Mouse (Mus musculus): ENCODE results near the gene Ttc30b. TPM values are rescaled to one million over a fixed set of nuclear protein-coding genes. Genes with fewer than 3 reads are reported as not detected.

Ttc30b gene
- polyA plus RNA-seq, 1 experiment, result 5.5 TPM

DNA sequence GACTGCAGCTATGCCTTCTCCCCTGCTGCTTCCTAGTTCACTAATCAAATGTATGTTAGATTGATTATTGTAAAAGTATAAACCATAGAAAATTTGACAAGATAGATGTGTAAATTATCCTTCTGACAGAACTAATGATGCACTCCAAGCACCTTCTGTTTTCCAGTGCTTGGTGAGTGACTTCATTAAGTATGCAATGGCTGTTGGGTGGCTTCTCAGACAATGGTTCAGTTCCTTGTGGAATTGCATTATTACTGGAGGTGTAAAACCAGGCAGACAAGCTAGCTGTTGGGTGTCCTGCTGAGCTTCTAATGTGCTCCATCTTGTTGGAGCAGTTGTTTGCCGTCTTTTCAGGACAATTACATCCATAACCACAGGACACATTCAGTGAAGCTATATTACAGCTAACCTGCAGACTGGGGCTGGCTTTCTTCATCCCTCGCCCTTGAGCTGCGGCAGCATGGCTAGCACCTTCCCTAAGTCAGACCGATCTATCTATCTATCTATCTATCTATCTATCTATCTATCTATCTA, 14.5 kb downstream of the Ttc30b start:
- peaks cover 9% of the 10 kb centered on the region for H3K4me1 ChIP-seq (ENCODE audit: control insufficient read depth, insufficient read depth, low read length)
- TF ChIP-seq CTCF (IDR thresholded peaks at IDR 0.05; ENCODE audit: low read depth, low read length) (no peak), POLR2A (IDR thresholded peaks at IDR 0.05; ENCODE audit: borderline replicate concordance, low read depth, low read length) (no peak)
- no peak overlapping the region for H3K4me3 ChIP-seq (ENCODE audit: insufficient read depth, low read length)
- no peak overlapping the region for H3K27ac ChIP-seq (ENCODE audit: insufficient read depth, low read depth, low read length)

DNA sequence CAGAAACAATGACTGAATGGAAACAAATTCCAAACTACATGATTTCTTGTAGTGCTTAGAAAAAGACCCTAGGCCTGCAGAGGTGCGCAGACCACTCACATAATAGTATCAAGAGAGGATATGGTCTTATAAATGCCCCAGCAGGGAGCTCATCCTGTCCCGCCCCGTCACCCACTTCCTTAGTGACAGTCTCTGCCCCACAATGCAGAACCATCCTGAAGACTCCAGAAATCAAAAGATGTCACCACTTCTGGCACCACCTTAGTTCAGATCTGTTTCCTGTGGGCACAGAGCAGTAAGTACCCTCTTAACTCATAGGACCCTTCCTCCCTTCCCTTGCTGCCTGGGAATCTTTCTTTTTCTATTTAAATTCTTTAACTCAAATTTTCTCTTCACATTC, 23.3 kb downstream of the Ttc30b start:
- no peaks in the 10 kb centered on the region for H3K4me1 ChIP-seq (ENCODE audit: control insufficient read depth, insufficient read depth, low read length)
- TF ChIP-seq POLR2A (IDR thresholded peaks at IDR 0.05; ENCODE audit: borderline replicate concordance, low read depth, low read length) (no peak), CTCF (IDR thresholded peaks at IDR 0.05; ENCODE audit: low read depth, low read length) (no peak)
- H3K4me3 ChIP-seq (ENCODE audit: insufficient read depth, low read length), result no peak overlapping the region
- no peak overlapping the region for H3K27ac ChIP-seq (ENCODE audit: insufficient read depth, low read depth, low read length)

DNA sequence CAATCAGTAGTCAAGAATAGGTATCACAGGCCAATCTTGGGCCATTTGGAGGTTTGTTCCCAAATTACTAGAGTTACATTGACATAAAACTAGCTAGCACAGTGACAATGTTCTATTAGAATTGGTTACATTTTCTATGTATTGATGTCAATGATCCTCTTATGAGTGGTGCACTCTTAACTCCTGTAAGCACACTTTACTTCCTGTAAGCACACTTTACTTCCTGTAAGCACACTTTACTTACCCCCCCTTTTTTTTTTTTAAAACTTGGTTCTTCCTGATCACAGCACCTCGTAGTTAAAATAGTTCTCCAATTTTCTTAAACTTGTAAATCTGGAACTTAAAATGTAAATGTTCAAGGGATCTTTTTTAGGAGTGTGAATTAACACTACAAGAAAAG, 31.2 kb downstream of the Ttc30b start:
- H3K27ac ChIP-seq (ENCODE audit: insufficient read depth, low read depth, low read length), result no peak overlapping the region
- peaks cover 2% of the 10 kb centered on the region; the same call in 1 of the 2 replicates for H3K4me1 ChIP-seq (ENCODE audit: control insufficient read depth, insufficient read depth, low read length)
- no peak overlapping the region for H3K4me3 ChIP-seq (ENCODE audit: insufficient read depth, low read length)
- TF ChIP-seq POLR2A (IDR thresholded peaks at IDR 0.05; ENCODE audit: borderline replicate concordance, low read depth, low read length) (no peak), CTCF (IDR thresholded peaks at IDR 0.05; ENCODE audit: low read depth, low read length) (no peak)

DNA sequence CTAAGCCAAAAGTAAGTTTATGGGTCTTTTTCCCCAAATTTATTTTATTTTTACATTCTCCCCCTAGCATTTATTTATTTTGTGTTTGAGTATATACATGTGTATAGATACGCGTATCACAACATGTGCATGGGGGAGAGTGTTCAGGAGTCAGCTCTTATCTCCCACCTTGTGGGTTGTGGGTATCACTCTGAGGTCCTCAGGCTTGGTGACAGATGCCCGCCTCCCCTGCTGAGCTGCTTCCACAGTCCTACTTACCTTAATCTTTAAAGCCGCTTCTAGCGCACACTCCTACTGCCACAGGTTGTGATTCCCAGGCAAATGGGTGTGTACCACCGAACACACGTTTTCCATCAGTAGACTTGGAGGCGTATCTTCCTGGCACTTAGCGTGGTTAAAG, 36.5 kb downstream of the Ttc30b start:
- Histone ChIP-seq H3K4me3 (ENCODE audit: insufficient read depth, low read length) (no peak overlapping the region), H3K4me1 (ENCODE audit: control insufficient read depth, insufficient read depth, low read length) (peaks cover under 1% of the 10 kb centered on the region; the same call in 1 of the 2 replicates), H3K27ac (ENCODE audit: insufficient read depth, low read depth, low read length) (no peak overlapping the region)
- no peak for TF ChIP-seq CTCF (IDR thresholded peaks at IDR 0.05; ENCODE audit: low read depth, low read length)
- TF ChIP-seq POLR2A (IDR thresholded peaks at IDR 0.05; ENCODE audit: borderline replicate concordance, low read depth, low read length), result no peak

DNA sequence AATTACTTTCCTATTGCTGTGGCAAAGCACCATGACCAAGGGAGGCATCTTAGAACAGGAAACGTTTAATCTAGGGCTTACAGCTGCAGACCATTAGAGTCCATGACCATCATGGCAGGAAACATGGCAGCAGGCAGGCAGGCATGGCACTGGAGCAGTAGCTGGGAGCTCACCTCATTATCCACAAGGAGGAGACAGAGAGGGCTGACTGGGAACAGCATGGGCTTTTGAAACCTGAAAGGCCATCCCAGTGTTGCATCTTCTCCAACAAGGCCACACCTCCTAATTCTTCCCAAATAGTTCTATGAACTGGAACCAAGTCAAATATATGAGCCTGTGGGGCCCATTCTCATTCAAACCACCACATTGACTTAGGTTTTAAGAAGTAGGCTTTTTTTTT, 38.1 kb downstream of the Ttc30b start:
- no peak for TF ChIP-seq POLR2A (IDR thresholded peaks at IDR 0.05; ENCODE audit: borderline replicate concordance, low read depth, low read length)
- no peak for TF ChIP-seq CTCF (IDR thresholded peaks at IDR 0.05; ENCODE audit: low read depth, low read length)
- no peak overlapping the region for H3K4me3 ChIP-seq (ENCODE audit: insufficient read depth, low read length)
- H3K4me1 ChIP-seq (ENCODE audit: control insufficient read depth, insufficient read depth, low read length), result no peaks in the 10 kb centered on the region
- H3K27ac ChIP-seq (ENCODE audit: insufficient read depth, low read depth, low read length), result no peak overlapping the region

DNA sequence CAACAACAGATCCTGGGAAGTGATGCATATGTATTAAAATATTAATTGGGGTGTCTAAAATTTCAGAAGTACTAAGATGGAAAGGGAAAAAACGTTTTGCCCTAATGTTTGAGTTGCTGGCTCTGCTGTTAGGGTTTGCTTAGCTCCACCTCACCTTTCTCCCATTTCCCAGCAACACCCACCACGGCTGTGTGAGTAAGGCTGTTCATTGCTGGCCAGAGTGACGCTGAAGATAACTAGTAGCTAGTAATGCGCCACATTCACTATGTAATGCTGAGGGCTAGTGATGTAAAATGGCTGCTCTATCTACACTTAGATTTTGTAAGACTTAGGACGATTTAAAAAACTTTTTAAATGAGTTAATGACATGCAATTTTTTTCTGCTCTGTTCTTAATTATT, 42.7 kb downstream of the Ttc30b start:
- Histone ChIP-seq H3K27ac (ENCODE audit: insufficient read depth, low read depth, low read length) (no peak overlapping the region), H3K4me3 (ENCODE audit: insufficient read depth, low read length) (no peak overlapping the region), H3K4me1 (ENCODE audit: control insufficient read depth, insufficient read depth, low read length) (peaks cover 2% of the 10 kb centered on the region; the same call in 1 of the 2 replicates)
- TF ChIP-seq CTCF (IDR thresholded peaks at IDR 0.05; ENCODE audit: low read depth, low read length) (no peak), POLR2A (IDR thresholded peaks at IDR 0.05; ENCODE audit: borderline replicate concordance, low read depth, low read length) (no peak)

DNA sequence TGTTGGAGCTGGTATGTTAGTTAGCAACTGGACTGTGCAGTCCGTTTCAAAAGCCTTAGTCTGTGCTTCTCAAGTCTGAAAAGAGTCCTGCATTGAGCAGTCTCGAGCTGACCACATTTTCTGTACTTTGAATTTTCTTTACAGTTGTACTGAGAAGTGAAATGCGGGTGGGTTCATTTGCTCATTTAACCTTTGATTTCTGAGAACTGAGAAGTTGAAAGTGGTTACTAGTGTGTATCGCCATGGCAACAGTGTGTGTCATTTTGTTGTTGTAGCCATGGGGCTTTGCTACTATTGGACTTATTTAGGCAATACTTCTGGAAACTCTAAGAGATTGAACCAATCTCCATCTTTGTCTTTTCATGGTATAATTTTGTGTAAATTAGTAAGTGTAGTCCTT, 46.4 kb downstream of the Ttc30b start:
- no peak for TF ChIP-seq CTCF (IDR thresholded peaks at IDR 0.05; ENCODE audit: low read depth, low read length)
- TF ChIP-seq POLR2A (IDR thresholded peaks at IDR 0.05; ENCODE audit: borderline replicate concordance, low read depth, low read length), result no peak
- no peak overlapping the region for H3K4me3 ChIP-seq (ENCODE audit: insufficient read depth, low read length)

More for the DNA sequence above, 46.4 kb downstream of the Ttc30b start:
- peaks cover 2% of the 10 kb centered on the region; the same call in 1 of the 2 replicates for H3K4me1 ChIP-seq (ENCODE audit: control insufficient read depth, insufficient read depth, low read length)
- no peak overlapping the region for H3K27ac ChIP-seq (ENCODE audit: insufficient read depth, low read depth, low read length)

Other genes with a start within 250 kb of the Ttc30b start
- gene Nfe2l2, start 233.9 kb downstream of the Ttc30b start, polyA plus RNA-seq (2012; ENCODE audit: insufficient read depth, insufficient read length, missing spikeins), result 266 and 269 TPM in 2 replicates
- 31.7 and 36.1 TPM in 2 replicates for gene Agps, start 106.4 kb downstream of the Ttc30b start, polyA plus RNA-seq (2012; ENCODE audit: insufficient read depth, insufficient read length, missing spikeins)
- not detected in 2 replicates for gene Ttc30a2, start 39.6 kb upstream of the Ttc30b start, polyA plus RNA-seq (2012; ENCODE audit: insufficient read depth, insufficient read length, missing spikeins)
- 1.6 and 1.9 TPM in 2 replicates for gene Ttc30a1, start 43.4 kb upstream of the Ttc30b start, polyA plus RNA-seq (2012; ENCODE audit: insufficient read depth, insufficient read length, missing spikeins)

Measured in bone marrow macrophage, adult 2 months (primary cell).